In the genomic region with DNA sequence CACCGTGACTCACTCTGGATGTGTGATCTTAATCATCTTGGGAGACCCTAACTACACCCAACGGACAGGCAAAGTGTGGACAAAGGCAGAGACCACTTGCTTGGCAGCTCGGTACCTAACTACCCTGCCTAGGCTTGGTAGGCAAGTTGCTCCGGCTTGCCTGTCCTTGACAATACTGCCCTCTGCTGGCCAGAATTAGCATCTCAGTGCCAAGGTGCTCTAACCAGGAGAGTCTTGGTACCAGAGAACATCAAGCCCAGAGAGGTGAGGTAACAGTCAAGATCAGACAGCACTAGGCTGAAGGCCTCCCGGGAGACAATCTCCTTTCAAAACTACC, we compare ENCODE assay signal across 8 mouse cellular contexts. TPM values are rescaled to one million over a fixed set of nuclear protein-coding genes. Genes with fewer than 3 reads are reported as not detected.
DNase-seq lines count a peak whose midpoint lies in the region; ATAC-seq and TF ChIP-seq lines count a peak whose summit lies in the region.

No protein-coding gene starts in this region.

- TF ChIP-seq POLR2A in kidney, adult 2 months (IDR thresholded peaks at IDR 0.05; ENCODE audit: low read depth, low read length): no peak

- no peaks in the 10 kb centered on the region for H3K27me3 ChIP-seq in kidney, adult 2 months (replicated peaks; ENCODE audit: control insufficient read depth, insufficient read depth, low read length)
- no peaks in the 10 kb centered on the region for H3K27me3 ChIP-seq in limb, embryonic 13.5 days

- peak; percentile 99 for TF ChIP-seq CTCF in kidney, adult 2 months (conservative IDR thresholded peaks at IDR 0.05; ENCODE audit: insufficient read depth, insufficient read length, low read depth, low read length)

- no peaks in the 10 kb centered on the region for H3K9me3 ChIP-seq in limb, embryonic 13.5 days

- H3K4me3 ChIP-seq in kidney, adult 2 months (ENCODE audit: insufficient read depth, low read depth, low read length): no peak overlapping the region
- no peak overlapping the region for H3K4me3 ChIP-seq in limb, embryonic 13.5 days

- ATAC-seq in limb, embryonic 13.5 days (ENCODE audit: low FRiP score, low read depth): peak; percentile 41; the same call in 1 of the 2 replicates

- no peak overlapping the region for H3K27ac ChIP-seq in kidney, adult 2 months (ENCODE audit: insufficient read depth, low read depth, low read length)
- H3K27ac ChIP-seq in limb, embryonic 13.5 days: no peak overlapping the region

- H3K4me2 ChIP-seq in limb, embryonic 13.5 days (replicated peaks): no peak overlapping the region

- H3K9ac ChIP-seq in limb, embryonic 13.5 days: no peak overlapping the region

- H3K36me3 ChIP-seq in kidney, adult 2 months (ENCODE audit: control insufficient read depth, insufficient read depth, low read length): no peaks in the 10 kb centered on the region
- peaks cover 60% of the 10 kb centered on the region for H3K36me3 ChIP-seq in limb, embryonic 13.5 days

- H3K4me1 ChIP-seq in kidney, adult 2 months (ENCODE audit: control insufficient read depth, insufficient read depth, low read length): peaks cover 5% of the 10 kb centered on the region; the same call in 1 of the 2 replicates
- peaks cover 9% of the 10 kb centered on the region for H3K4me1 ChIP-seq in limb, embryonic 13.5 days

- DNase-seq in heart, adult 8-10 months (ENCODE audit: low spot score): peak; percentile 68
- DNase-seq in heart, adult 11 months: no peak
- DNase-seq in cerebellum, postnatal 10 days: peak; percentile 95 to 97
- peak; percentile 79 to 84 for DNase-seq in frontal cortex, postnatal 36 days (ENCODE audit: low spot score in 2 of 2)
- peak; percentile 81 for DNase-seq in kidney, adult 2 months
- peak; percentile 87 for DNase-seq in naive thymus-derived CD4-positive, alpha-beta T cell, adult 2 months (ENCODE audit: low read depth)
- DNase-seq in spleen, postnatal 4 days (ENCODE audit: low spot score in 2 of 2): peak; percentile 63 to 90

- WGBS in kidney, adult 2 months: 15% methylated on average over 5 of the region's 5 CpGs
- 15% methylated on average over 5 of the region's 5 CpGs for WGBS in limb, embryonic 13.5 days

RNA-seq across cellular contexts. Expression of gene Anks6, which starts 19.9 kb away (rescaled TPM):
- total RNA-seq in heart, adult 8-10 months (2022): 1 to 10 TPM; 1.8 to 3.3 (median 2.9) TPM
- 16.1 and 19.2 TPM in 2 replicates for polyA plus RNA-seq in kidney, adult 2 months (2012; rRNA removed)
- 6.2 and 6.3 TPM in 2 replicates for polyA plus RNA-seq in limb, embryonic 13.5 days (2015; fragmentation: Nextera tagmentation; extraction: Ambion mirVana)

RNA-seq across cellular contexts. Expression of gene Gabbr2, which starts 45.6 kb away (rescaled TPM):
- under 1 TPM; 0.03 to 0.52 (median 0.18) TPM for total RNA-seq in heart, adult 8-10 months (2022)
- 0.26 and 0.28 TPM in 2 replicates for polyA plus RNA-seq in kidney, adult 2 months (2012; rRNA removed)
- polyA plus RNA-seq in limb, embryonic 13.5 days (2015; fragmentation: Nextera tagmentation; extraction: Ambion mirVana): 0.11 and 0.14 TPM in 2 replicates

RNA-seq across cellular contexts. Expression of gene Galnt12, which starts 54.4 kb away (rescaled TPM):
- total RNA-seq in heart, adult 8-10 months (2022): under 1 TPM; 0.14 to 0.44 (median 0.24) TPM
- 3.1 and 3.6 TPM in 2 replicates for polyA plus RNA-seq in kidney, adult 2 months (2012; rRNA removed)
- 3.8 and 4.3 TPM in 2 replicates for polyA plus RNA-seq in limb, embryonic 13.5 days (2015; fragmentation: Nextera tagmentation; extraction: Ambion mirVana)
